Mouse (Mus musculus): ENCODE measurements around the gene Pnkd. TPM values are rescaled to one million over a fixed set of nuclear protein-coding genes. Genes with fewer than 3 reads are reported as not detected.

Gene Pnkd
- total and polyA plus RNA-seq, 3 experiments = 45.5 to 318 (median 154) TPM

DNA sequence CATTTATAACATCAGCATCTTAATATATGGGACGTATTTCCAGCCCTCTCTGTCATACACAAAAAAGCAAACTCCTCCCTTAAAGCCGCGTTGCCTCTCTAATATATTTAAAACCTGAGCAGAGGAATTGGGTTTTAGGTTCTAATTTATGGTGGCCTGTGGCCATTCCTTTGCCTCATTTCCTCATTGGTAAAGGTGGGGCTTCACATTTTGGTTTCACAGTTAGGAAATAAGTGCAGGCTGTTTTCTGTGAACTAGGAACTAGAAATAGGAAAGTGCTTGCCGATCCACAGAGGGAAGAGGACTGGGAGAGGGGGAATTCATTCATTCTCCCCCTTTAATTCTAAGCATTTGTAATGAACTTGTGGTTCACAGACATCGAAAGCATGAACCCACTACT, 47.1 kb upstream of the Pnkd start:
- peaks cover 3 to 26% of the 10 kb centered on the region in 2 experiments for H3K36me3 ChIP-seq (replicated peaks in 1 of 2; ENCODE audit: control insufficient read depth in 1 of 2, insufficient read depth in 1 of 2, low read length in 1 of 2)
- peak overlapping the region; percentile 92 for H3K9ac ChIP-seq (ENCODE audit: insufficient read depth, low read depth)
- no peaks in the 10 kb centered on the region for H3K27me3 ChIP-seq (replicated peaks)
- dilution Hi-C loops (cut with MboI; ENCODE audit: extremely low pct_ligation_motif_present, extremely low pct_unique_long_range_greater_than_20kb, low sequenced_read_pairs) (no loop called here), in situ Hi-C loops (cut with MboI; ENCODE audit: low pct_ligation_motif_present, low pct_unique_long_range_greater_than_20kb, low sequenced_read_pairs) (no loop called here)
- TF ChIP-seq GABPA (IDR thresholded peaks at IDR 0.05; ENCODE audit: insufficient replicate concordance, low read depth, low read length) (no peak), MAFK (IDR thresholded peaks at IDR 0.05; ENCODE audit: insufficient replicate concordance, low read length) (no peak), BHLHE40 (IDR thresholded peaks at IDR 0.05; ENCODE audit: low read depth, low read length) (no peak), SMC3 (IDR thresholded peaks at IDR 0.05; ENCODE audit: low read depth, low read length) (no peak), CHD1 (IDR thresholded peaks at IDR 0.05; ENCODE audit: low read depth, low read length) (no peak), MYC (IDR thresholded peaks at IDR 0.05; ENCODE audit: low read depth, low read length) (no peak), POLR2AphosphoS2 (IDR thresholded peaks at IDR 0.05; ENCODE audit: low read depth, low read length) (no peak), JUND (conservative IDR thresholded peaks at IDR 0.05; ENCODE audit: low read depth, low read length) (no peak), TCF12 (IDR thresholded peaks at IDR 0.05; ENCODE audit: low read depth, low read length) (no peak), ZMIZ1 (IDR thresholded peaks at IDR 0.05; ENCODE audit: low read depth, low read length) (no peak), USF2 (conservative IDR thresholded peaks at IDR 0.05; ENCODE audit: low read depth, low read length) (no peak)
- peak overlapping the region; percentile 54; the same call in 1 of the 2 replicates for H3K27ac ChIP-seq (ENCODE audit: insufficient read depth, low read depth)
- H3K4me1 ChIP-seq (ENCODE audit: control insufficient read depth in 1 of 2, insufficient read depth in 2 of 2) = peaks cover 5 to 28% of the 10 kb centered on the region in 2 experiments; a peak in 3 of 4 replicates
- peaks cover 61% of the 10 kb centered on the region for H3K79me2 ChIP-seq (replicated peaks; ENCODE audit: control insufficient read depth, extremely low read depth, insufficient read depth, poor library complexity, severe bottlenecking)
- peak overlapping the region; percentile 63 to 97 (median 94) for H3K4me3 ChIP-seq (replicated peaks in 1 of 3; ENCODE audit: low read depth in 2 of 3, low read length in 2 of 3, poor library complexity in 1 of 3)
- no peaks in the 10 kb centered on the region for H3K9me3 ChIP-seq (replicated peaks; ENCODE audit: low read length)
- no peak for DNase-seq (ENCODE audit: extremely low read depth)
- H3K4me2 ChIP-seq (ENCODE audit: insufficient read depth, low read depth, poor library complexity, severe bottlenecking) = peak overlapping the region; percentile 99

DNA sequence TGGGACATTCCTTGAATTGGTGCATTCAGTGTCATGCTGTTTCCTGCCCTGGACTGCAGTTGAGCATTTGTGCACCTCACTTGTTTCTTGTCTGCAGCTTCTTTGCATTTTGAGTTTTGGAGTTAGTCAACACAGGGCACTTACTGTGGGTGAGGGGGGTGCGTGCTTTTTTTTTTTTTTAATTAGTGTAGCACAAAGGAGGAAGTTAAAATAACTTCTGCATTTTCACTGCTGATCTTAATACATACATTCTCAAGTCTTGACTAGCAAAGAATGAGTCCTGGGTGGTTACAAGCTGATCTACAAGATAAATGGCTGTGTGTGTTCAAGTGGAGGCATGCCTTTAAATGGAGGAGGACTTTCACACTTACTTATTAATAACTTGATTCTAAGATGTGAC, 46.6 kb upstream of the Pnkd start:
- Histone ChIP-seq H3K9ac (ENCODE audit: insufficient read depth, low read depth) (peak overlapping the region; percentile 92), H3K27ac (ENCODE audit: insufficient read depth, low read depth) (peak overlapping the region; percentile 54; the same call in 1 of the 2 replicates)
- dilution Hi-C loops (cut with MboI; ENCODE audit: extremely low pct_ligation_motif_present, extremely low pct_unique_long_range_greater_than_20kb, low sequenced_read_pairs) = no loop called here
- TF ChIP-seq HCFC1 (IDR thresholded peaks at IDR 0.05; ENCODE audit: low read depth, low read length) (peak; percentile 17; the same call in 1 of the 2 replicates), MEF2A (IDR thresholded peaks at IDR 0.05; ENCODE audit: borderline replicate concordance, low read depth, low read length) (0 out of 2 replicates have a peak, but pooled peaks have one; percentile 41), USF2 (conservative IDR thresholded peaks at IDR 0.05; ENCODE audit: low read depth, low read length) (no peak), SIN3A (IDR thresholded peaks at IDR 0.05; ENCODE audit: low read length) (peak; percentile 88), BHLHE40 (IDR thresholded peaks at IDR 0.05; ENCODE audit: low read depth, low read length) (peak; percentile 60), SMC3 (IDR thresholded peaks at IDR 0.05; ENCODE audit: low read depth, low read length) (no peak), GABPA (IDR thresholded peaks at IDR 0.05; ENCODE audit: insufficient replicate concordance, low read depth, low read length) (no peak), TBP (conservative IDR thresholded peaks at IDR 0.05; ENCODE audit: low read depth, low read length) (no peak), CTCF (conservative IDR thresholded peaks at IDR 0.05 in 1 of 2, IDR thresholded peaks at IDR 0.05 in 1 of 2; ENCODE audit: low read depth in 2 of 2, low read length in 2 of 2) (no peak), USF1 (IDR thresholded peaks at IDR 0.05; ENCODE audit: low read depth, low read length) (no peak), NELFE (IDR thresholded peaks at IDR 0.05; ENCODE audit: low read depth, low read length) (no peak), IRF4 (IDR thresholded peaks at IDR 0.05; ENCODE audit: low read depth, low read length) (peak; percentile 86), MAX (IDR thresholded peaks at IDR 0.05; ENCODE audit: low read length) (peak; percentile 53; the same call in 1 of the 2 replicates), JUND (conservative IDR thresholded peaks at IDR 0.05; ENCODE audit: low read depth, low read length) (peak; percentile 82), CHD1 (IDR thresholded peaks at IDR 0.05; ENCODE audit: low read depth, low read length) (no peak), NRF1 (IDR thresholded peaks at IDR 0.05; ENCODE audit: low read depth, low read length) (no peak), RAD21 (IDR thresholded peaks at IDR 0.05; ENCODE audit: low read depth, low read length) (no peak), E2F4 (IDR thresholded peaks at IDR 0.05; ENCODE audit: insufficient replicate concordance, low read depth, low read length) (no peak), ELF1 (IDR thresholded peaks at IDR 0.05; ENCODE audit: low read depth, low read length) (peak; percentile 38; the same call in 1 of the 2 replicates), KAT2A (IDR thresholded peaks at IDR 0.05; ENCODE audit: insufficient replicate concordance, low read length) (no peak), TCF12 (IDR thresholded peaks at IDR 0.05; ENCODE audit: low read depth, low read length) (0 out of 2 replicates have a peak, but pooled peaks have one; percentile 31), POLR2A (IDR thresholded peaks at IDR 0.05; ENCODE audit: low read depth, low read length) (peak; percentile 35; the same call in 1 of the 2 replicates), RCOR1 (conservative IDR thresholded peaks at IDR 0.05; ENCODE audit: low read depth, low read length) (peak; percentile 46; the same call in 1 of the 2 replicates), MYC (IDR thresholded peaks at IDR 0.05; ENCODE audit: low read depth, low read length) (0 out of 2 replicates have a peak, but pooled peaks have one; percentile 50), POLR2AphosphoS2 (IDR thresholded peaks at IDR 0.05; ENCODE audit: low read depth, low read length) (no peak), PAX5 (IDR thresholded peaks at IDR 0.05; ENCODE audit: low read length) (no peak), CHD2 (IDR thresholded peaks at IDR 0.05; ENCODE audit: low read length) (peak; percentile 73), ZKSCAN1 (IDR thresholded peaks at IDR 0.05; ENCODE audit: borderline replicate concordance, low read depth, low read length) (no peak), MXI1 (IDR thresholded peaks at IDR 0.05; ENCODE audit: low read depth, low read length) (peak; percentile 78; the same call in 1 of the 2 replicates)

More for the DNA sequence above, 46.6 kb upstream of the Pnkd start:
- Histone ChIP-seq H3K4me2 (ENCODE audit: insufficient read depth, low read depth, poor library complexity, severe bottlenecking) (peak overlapping the region; percentile 99), H3K4me3 (replicated peaks in 1 of 3; ENCODE audit: low read depth in 2 of 3, low read length in 2 of 3, poor library complexity in 1 of 3) (peak overlapping the region; percentile 63 to 97 (median 94)), H3K27me3 (replicated peaks) (no peaks in the 10 kb centered on the region), H3K4me1 (ENCODE audit: control insufficient read depth in 1 of 2, insufficient read depth in 2 of 2) (peaks cover 10 to 32% of the 10 kb centered on the region in 2 experiments; a peak in 3 of 4 replicates), H3K9me3 (replicated peaks; ENCODE audit: low read length) (no peaks in the 10 kb centered on the region), H3K79me2 (replicated peaks; ENCODE audit: control insufficient read depth, extremely low read depth, insufficient read depth, poor library complexity, severe bottlenecking) (peaks cover 66% of the 10 kb centered on the region), H3K36me3 (replicated peaks in 1 of 2; ENCODE audit: control insufficient read depth in 1 of 2, insufficient read depth in 1 of 2, low read length in 1 of 2) (peaks cover 3 to 31% of the 10 kb centered on the region in 2 experiments)
- in situ Hi-C loops (cut with MboI; ENCODE audit: low pct_ligation_motif_present, low pct_unique_long_range_greater_than_20kb, low sequenced_read_pairs) = no loop called here
- peak; percentile 68 for DNase-seq (ENCODE audit: extremely low read depth)
